Mouse (Mus musculus) spleen, postnatal 4 days (tissue): ENCODE measurements around the gene Mkrn3.
A peak's percentile ranks its signal among the peaks of the same experiment; 100 is the strongest.

Source experiments
- DNase-seq, 2 experiments: peaks; one replicate each; pipeline ENCODE4 v3.0.0; 2022; ENCODE audit warnings: low spot score in 2 of 2

The Mkrn3 gene

DNA sequence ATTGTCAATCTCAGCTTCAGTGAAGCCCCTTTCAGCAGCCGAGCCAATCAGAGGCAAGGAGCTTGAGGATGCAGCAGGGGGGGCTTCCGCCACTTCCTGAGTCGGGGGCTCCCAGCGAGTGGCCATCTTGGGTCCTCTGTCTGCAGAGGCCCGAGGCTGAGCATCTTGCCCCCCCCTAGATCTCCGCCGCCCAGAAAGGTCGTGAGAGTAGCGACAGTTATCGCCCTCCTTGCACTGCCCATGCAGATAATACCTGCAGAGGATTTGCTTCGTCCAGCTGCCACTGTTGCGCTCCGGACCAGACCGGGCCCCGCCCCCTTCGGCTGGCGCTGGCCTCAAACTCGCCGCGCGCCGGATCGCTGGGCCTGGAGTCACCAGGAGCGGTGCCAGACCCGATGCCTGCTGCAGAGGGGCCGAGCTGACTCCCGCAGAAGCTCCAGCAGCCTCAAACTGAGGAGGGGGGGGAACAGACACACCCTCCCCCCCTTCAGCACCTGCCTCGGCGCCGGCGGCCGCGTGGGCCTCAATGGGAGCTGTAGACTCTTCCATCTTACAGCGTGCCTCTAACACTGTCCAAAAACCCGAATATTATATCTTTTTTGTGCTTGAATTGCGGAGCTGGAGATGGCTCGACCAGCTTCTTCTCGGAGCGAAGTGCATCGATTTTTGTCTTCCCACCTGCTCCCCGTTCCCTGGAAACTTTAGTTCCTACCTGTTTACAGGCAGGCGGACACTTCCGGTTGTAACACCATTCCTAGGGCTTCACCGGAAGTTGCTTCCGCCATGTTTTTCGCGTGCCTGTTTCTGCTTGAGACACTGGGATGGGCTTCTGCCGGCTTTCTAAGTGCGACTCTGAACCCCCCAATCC is at the start of gene Mkrn3:
Gene Mkrn3 (minus strand): TSS at position 647 of the 868 bp plus-strand sequence.
- DNase-seq: peak; percentile 43 to 70

DNA sequence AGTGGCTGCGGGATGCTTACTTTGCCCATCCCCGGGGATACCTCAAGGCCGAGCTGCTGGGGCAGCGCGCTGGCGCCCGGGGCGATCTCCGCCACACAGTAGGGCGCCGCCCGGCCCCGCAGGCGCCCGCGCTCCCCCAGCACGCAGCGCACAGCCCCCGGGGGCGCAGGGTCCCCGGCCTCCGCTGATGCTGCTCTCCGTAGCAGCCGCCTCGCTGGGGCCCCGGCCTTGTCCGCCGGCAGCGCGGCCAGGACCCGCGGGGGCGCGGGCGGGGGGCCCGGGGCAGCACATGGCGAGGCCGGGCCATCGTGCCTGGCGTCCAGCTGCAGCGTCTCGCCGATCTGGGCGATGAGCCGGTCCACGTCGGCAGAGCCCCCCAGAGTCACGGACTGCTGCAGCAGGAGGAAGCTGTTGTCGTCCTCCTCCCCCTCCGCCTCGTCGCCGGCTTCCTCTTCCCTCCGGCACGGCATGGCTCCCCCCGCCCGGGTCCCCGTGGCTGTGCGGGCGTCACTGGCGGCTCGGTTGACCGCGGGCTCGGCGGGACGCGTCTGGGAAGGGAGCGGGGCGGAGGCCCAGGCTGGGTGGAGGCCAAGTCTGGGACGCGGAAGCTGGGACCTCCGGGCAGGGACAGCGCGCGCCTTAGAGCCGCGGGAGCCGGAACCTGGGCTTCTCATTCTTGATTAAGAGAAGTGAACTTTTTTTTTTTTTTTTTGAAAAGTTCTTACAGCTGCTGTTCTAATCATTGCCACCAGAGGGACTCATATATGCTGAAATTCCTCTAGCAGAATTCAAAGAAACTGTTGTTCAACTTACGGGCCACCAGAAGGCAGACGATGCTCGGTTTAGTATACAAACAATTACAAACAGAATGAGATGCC is 44.2 kb upstream of the Mkrn3 start, which contains the start of gene Peg12:
Gene Peg12 (minus strand): TSS at position 633 of the 878 bp plus-strand sequence.
- DNase-seq: peak; percentile 20 to 70

DNA sequence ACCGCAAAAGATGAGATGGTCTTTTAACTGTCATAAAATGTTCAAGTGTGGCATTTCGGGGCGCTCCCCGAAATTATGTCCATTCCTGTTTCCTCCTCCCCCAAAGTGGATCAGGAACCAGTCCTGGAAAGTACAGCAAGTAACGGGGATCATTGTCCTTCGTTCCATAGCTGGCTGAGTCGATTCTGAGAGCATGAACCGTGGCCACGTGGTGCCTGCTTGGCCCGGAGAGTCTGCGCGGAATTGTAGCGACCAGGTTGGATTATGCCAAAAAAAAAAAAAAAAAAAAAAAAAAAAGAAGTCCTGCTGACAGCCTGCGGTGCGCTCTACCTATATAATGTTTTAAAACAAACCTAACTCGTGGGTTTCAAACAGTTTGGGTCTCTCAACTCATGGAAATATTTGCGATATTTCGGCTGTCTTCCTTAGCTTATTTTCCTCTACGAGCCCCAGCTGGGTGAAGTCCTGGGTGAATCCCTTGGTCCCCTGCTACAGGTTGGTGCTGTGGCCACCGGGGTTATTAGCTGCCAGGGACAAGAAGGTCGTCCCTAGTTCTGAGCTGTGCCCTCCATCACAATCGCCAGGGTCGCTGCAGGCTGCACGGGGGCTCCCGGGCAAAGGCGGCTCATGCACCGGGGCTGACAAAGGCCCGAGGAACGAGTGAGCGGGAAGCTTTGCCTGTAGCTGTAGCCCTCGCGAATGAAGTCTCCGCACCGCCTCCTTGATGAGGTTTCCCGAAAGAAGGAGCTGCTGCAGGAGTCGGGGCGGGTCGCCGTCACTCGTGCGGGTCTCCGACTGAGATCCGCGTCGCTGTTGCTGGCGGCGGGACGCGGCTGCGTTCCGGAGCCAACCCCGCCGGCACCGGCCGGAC is 43.3 kb upstream of the Mkrn3 start:
- peak in 1 of 2 experiments; percentile 61 for DNase-seq

DNA sequence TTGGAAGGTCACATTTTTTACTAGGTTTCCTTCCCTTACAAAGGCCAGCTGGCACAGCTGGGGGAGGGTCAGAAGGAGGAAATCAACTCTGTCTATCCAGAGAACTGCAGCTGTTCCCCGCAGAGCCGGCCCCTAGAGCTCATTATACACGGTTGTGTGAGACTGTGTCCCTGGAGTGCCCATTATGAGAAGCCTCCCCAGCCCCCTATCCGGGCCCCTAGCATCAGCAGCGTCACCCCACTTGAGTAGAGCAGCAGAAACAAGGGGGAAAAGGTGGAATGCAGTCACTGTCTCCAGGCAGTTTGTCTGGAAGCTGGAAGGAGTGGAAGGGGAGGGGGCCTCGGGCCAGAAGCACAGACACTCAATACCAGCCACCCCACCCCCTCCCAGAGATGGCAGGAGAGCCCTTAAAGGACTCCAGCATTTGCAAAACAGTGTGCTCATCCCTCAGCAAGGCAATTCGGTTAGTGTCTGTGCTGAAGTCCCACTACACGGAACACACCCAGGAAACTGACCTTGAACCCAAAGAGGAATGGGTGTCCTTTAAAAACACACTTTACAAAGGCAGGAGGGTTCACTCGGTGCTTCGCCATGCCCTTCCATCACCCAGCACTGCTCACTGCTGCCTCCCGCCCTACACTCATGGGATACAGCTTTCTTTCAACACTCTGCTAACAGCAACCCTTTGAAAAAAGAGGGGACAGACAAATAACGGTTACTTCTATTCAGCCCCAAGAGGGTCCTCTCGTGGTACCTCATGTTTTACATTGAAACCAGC is 42.5 kb upstream of the Mkrn3 start:
- no peak for DNase-seq

DNA sequence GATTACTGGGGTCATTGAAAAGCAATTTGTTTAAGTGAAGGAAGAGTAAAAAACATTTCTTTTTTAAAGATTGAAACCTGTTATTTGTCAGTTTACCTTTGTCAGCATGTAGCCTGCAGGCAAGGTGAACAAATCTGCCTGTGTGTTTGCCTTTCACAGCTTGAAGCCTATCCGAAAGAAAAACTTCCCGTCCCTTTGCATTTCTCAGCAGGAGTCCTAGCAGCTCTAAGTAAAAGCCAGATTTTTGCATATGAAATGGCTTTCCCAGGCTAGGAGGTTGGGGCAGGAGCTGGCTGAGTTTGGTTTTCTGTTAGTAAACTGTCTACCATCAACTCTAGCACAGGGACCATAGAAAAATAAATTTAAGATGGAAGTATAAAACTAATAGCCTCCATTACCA is 32.4 kb upstream of the Mkrn3 start:
- DNase-seq: no peak

DNA sequence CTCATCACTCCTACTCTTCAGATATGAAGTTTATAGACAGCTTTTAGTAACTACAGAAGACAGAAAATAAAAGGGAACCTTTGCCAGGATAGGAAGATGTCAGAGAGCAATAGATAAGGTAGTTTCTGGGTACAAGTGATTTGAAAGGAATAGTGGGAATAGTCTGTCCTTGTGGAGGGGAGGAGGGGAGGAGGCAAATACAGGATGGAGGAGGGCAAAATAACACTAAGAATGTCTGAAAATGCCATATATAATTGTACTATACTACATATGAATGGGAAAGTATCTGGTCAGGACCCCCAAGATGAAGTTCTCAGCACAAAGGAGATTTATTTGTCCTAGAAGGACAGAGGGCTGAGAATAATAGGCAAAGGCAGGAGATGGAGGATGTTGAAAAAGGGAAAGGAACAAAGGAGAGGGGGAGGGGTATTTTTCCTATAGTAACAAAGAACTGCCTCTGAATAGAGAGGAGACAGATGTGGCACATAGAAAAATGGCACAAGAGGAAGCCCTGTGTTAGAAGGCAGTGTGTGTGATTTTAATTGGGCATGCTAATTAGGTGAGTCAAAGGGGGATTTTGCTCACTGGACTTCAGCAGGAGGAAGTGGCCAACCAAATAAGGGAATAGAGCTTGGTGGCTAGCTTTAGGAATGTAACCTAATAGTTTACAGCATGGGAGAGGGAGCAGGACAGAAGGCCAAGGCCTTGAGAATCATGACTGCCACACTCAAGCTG is 25.7 kb upstream of the Mkrn3 start:
- DNase-seq: no peak

DNA sequence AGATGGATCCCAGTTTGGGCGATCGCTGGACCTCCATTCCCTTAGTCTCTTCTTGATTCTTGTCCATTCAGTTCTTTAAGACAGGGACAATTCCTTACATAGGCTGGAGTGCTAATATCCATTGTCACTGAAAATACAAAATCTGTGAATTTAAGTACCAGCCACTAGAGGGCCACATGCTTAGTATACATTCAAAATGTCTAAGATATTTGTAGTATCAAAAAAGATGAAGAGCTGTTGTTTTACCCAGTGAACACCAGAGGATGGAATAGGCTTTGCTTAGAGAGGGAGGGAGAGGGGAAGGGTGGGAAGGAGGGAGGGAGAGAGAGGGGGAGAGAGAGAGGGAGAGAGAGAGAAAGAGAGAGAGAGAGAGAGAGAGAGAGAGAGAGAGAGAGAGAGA is 16.5 kb upstream of the Mkrn3 start:
- no peak for DNase-seq

DNA sequence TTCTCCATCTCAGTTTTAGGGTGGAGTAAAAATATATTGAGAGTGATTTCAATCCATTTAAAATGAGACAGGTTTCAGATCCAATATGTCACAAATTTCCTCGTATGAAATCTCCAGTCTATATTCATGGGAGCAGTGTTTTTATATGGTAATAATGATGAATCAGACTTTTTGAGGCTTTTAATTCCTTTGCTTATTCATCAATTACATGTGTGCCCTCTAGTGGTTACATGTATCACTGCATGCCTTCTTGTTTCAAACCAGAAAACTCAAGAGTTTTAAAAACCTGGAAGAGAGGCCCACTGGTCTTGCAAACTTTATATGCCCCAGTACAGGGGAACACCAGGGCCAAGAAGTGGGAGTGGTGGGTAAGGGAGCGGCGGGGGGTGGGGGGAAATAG is 13.3 kb upstream of the Mkrn3 start:
- DNase-seq: no peak

DNA sequence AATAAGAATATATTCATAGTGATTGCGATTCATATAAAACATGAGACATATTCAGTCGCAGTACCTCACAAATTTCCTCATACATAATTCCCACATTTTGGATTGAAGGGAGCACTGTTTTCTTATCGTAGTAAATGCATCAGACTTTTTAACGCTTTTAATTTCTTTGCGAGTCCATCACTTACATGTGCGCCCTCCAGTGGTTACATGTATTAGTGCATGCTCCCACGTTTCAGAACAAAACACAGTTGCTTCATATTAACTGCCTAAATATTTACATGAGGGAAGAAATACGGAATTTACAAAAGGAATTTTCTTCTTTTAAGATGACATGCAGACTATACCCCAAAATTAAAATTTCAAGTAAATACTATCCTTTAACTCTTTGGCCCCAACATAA is 8.4 kb upstream of the Mkrn3 start:
- no peak for DNase-seq

DNA sequence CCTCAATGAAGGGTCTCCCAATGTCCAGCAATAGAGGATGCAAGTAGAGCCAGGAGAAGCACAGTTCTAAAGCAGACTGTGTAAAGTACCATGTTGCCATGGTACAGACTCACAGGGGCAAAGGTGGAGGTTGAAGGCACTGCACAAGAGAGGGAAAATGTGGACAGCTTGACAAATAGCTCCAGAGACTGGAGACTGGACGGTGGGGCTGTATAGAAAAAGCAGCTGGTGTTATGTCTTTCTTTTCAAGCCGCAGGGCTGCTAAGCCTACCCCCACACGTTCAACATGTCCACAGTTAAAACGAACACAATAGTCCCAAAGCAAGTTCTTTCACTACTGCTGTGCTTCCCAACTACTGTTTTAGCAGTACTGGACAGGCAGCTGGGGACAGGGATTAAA is 3.3 kb upstream of the Mkrn3 start:
- no peak for DNase-seq

DNA sequence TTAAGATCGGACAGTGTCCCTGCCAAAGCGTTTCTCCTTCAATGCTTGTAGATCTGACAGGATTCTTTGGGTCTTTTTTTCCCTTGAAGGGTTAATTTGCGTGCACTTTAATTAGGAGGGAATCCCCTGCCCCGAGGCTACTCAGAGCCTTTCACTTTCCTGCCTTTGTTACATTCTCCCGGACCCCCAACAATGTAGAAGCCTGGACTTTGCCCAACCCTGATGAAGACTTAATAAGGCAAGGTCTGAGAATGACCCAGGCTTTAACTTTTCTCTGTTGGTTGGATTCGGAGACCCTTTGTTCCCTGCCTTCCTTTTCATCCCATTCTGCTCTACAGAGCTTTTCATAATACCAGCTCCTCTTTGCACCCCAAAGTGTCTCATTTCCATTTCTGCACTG is 627 bp upstream of the Mkrn3 start:
- no peak for DNase-seq

DNA sequence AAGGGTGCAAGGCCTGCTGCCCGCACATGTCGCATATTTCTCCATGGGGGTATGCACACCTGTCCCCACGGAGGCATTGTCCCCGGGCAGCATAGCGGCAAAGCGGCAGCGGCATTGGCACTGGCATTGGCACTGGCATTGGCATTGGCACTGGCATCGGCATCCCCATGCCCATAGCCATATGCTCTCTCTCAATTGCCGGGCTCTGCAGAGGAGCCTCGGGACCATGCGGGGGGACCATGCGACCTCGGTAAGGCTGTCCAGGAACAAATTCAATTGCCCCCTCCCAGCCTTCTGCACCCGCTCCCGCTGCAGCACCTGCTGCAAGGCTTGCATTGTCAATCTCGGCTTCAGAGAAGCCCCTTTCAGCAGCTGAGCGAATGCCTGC is 840 bp downstream of the Mkrn3 start:
- no peak for DNase-seq

DNA sequence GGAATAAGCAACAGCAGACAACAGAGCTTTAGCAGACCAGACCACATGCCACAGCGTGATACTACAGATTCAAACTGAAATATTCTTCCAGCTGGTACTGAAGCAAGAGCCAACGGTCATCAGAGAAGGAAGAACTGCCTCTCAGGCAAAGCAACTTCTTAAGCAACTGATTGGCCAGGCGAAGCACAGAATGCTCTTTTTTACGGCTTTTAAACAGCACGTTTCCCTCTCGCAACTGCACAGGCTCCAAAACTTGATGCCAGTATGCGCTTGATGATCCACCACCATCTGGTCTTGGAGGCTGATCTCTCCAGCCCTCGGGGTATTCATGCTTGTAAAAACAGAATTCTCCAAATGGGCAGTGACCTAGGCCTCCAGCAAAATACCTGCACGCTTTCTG is 1.6 kb downstream of the Mkrn3 start:
- no peak for DNase-seq

DNA sequence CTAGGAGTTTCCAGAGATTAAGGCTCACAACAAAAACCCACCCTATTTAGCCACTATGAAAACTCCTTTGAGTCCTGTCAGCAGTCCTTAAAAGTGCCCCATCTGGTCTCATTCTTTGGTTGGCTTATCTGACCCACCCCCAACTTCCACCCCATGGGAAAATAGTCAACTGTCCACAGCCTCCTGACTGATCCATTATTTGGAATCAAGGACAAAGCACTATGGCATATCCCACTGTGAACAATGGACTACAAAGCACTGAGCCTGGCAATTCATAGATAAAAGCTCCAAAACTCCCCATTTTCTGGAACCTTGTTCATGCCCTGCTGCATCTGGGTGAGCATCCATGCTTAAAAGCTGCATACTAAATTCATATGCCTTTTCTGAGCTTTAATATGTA is 3.8 kb downstream of the Mkrn3 start:
- no peak for DNase-seq

DNA sequence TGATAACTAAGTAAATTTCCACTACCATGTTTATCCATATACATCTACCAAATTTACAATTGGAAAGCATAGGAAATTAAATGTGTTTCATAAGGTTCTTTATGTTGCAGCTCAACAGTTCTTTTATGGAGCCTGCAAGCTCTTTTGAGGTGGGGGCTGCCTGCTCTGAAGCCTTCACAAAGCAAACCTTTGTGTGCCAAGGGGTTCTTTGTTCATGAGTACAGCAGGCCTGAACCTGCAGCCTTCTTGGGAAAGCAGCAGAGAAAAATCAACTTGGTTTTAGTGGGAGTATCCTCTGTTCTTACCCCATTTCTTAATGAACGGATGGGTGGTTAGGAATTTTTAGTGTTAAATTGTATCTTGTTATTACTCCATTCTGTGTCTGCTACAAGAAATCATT is 4.7 kb downstream of the Mkrn3 start:
- no peak for DNase-seq

DNA sequence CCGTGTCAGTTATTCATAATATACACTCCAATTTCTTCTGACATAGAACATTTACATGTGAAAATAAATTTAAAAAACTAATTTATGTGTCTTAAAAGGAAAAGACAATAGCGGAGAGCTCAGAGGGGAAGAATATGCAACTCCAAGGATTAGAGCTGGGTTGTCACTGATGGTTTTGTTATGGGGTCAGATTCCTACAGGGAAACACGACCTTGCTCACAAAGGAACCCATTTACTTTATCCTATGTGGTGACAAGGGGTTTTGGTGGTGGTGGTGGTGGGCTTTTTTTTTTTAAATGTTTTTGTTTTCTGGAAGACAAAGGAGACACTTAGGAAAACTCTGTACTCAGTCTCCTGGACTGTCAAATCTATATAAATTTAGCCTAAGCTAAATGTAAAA is 12.1 kb downstream of the Mkrn3 start:
- no peak for DNase-seq

DNA sequence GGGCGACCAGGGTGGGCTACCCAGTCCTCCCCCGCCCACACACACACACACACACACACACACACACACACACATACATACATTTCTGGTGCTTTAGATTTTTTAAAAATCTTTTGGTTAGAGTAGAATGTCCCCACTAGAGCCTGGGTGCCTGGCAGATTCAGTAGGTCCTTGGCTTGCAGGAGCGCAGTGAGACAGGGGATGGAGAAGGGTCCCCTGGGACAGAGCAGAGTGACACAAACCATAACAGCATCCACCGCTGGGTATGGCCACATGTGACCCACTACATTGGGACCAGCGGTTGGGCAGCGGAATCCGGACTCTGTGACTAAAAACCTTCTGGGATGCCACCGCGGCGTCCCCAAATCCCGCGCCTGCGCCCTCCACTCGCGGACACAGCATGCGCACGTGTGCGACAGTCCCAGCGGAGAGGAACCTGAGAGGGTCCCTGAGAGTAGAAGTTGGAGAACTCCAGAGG is 13.3 kb downstream of the Mkrn3 start:
- no peak for DNase-seq

DNA sequence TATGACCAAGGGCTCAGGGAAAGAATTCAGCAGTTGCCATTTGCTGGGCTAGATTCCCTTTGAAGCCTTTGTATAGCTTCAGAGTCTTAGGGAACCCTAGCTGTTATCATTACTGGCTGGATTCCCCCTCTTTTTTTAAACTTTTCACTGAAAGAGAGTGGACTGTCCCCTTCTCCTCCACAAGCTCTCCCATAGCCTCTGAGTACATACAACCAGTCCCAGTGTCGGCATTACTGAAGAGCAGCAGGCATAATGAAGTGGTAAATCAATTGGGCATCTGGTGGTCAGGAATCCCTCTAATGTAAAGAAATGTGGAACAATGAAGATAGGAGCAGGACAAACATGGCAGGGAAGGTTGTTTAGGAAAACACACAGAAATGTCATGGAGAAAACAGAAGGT is 27.7 kb downstream of the Mkrn3 start:
- DNase-seq: no peak

DNA sequence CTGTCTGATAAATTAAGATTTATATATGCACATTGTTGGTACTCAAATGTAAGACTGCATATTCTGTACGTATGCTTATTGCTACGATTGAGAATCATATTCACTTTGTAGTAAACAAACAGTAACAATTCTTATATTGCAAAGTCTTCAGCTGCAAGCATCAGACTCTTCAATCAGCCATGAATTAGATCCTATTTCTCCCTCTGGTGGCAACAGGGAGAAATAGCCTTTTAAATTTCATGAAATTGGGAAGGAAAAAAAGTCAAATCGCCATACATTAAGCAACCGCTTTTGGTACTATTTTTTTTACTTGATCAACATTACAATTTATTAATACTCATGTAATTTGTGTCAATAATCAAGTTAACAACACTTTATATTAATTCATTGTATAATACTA is 31.6 kb downstream of the Mkrn3 start:
- DNase-seq: no peak

DNA sequence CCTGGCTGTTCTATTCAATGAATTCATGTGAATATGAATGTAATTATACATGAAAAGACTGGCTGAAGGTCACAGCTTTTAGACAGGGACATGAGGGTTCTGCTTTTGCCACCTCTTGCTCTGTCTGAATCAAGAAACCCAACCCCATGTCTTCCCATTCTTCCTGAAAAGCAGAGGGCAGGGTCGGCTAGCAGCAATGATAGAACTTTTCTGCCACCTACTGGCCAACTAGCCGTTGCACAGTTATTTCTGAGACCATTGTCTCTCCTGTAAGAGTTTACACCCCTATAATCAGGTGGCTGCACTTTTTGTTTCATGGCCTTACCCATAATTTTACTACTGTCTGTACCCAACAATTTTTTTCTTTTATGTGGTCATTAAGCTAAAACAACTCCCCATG is 37.5 kb downstream of the Mkrn3 start:
- no peak for DNase-seq
